Mouse (Mus musculus) frontal cortex, postnatal 36 days (tissue): ENCODE measurements at regions not wholly inside any gene's neighbourhood (a gene's known extent, or its start where the extent isn't known, plus 50 kb on each side); places are given as distances from the start of the nearest gene placed in this dataset.

ENCODE experiments used
- DNase-seq, 2 experiments: peaks; one replicate each; pipeline ENCODE4 v3.0.0; 2022; ENCODE audit warnings: low spot score in 2 of 2

DNA sequence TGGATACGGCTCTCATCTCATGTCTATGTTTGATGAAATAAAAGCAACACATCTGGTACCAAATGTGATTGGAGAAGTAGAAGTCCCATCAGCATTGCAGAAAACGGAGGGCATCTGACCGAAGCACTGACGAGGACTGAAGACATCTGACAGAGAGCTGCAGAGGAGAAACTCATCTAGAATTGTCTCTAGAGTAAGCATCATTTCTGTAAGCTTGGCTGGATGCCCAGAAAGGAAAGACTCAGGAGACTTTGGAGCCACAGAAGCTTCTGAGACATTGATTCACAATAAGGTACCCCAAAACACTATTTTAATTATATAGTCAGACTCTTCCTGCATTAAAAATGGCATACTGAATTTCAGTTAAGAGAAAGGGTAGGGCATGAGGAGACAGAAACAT is 326.6 kb downstream of the Gm597 start:
- peak in 1 of 2 experiments; percentile 22 for DNase-seq

DNA sequence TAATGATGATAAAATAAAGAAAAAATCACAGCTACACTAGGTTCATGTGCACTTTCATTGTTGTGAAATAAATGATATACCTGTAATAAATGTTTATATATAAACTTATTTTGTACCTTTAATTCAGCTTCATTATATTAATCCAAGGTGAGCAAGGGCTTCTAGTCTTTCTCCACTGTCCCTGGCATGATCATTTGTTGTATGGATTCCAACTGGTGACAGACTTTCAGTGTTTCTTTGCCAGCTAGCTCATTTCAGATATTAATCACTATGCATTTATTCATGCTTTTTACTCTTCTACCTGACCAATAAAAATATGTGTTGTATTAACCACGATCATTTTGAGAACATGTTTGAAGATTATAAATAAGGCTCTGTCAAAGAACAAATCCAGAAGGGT is 354.7 kb downstream of the Gm597 start:
- DNase-seq: no peak
